Mouse (Mus musculus): ENCODE data around the gene Nceh1. TPM values are rescaled to one million over a fixed set of nuclear protein-coding genes. Genes with fewer than 3 reads are reported as not detected.

The Nceh1 gene
- polyA plus RNA-seq, 1 experiment from 2014 or later: 26.6 TPM

GRCm38 (mm10) chr3:27239568-27239967 lies 56.8 kb downstream of the Nceh1 start:
- no peak overlapping the region for H3K4me2 ChIP-seq (replicated peaks; ENCODE audit: low read depth, low read length)
- ATAC-seq (ENCODE audit: low FRiP score, low TSS enrichment): no peak
- 89% methylated on average over 16 of the region's 16 CpGs for WGBS
- no peak overlapping the region for H3K9ac ChIP-seq (replicated peaks; ENCODE audit: low read length)
- H3K9me3 ChIP-seq (ENCODE audit: low read length): no peaks in the 10 kb centered on the region
- no peaks in the 10 kb centered on the region for H3K27me3 ChIP-seq (ENCODE audit: insufficient read depth, low read length)
- no peaks in the 10 kb centered on the region for H3K4me1 ChIP-seq (ENCODE audit: insufficient read depth, low read length)
- H3K27ac ChIP-seq (ENCODE audit: low read length): no peak overlapping the region
- H3K4me3 ChIP-seq (ENCODE audit: low read length): no peak overlapping the region
- peaks cover 11% of the 10 kb centered on the region for H3K36me3 ChIP-seq (ENCODE audit: insufficient read depth, low read length)

- H3K27me3 ChIP-seq (ENCODE audit: insufficient read depth, low read length): no peaks in the 10 kb centered on the region
- H3K27ac ChIP-seq (ENCODE audit: low read length): no peak overlapping the region
- no peak overlapping the region for H3K9ac ChIP-seq (replicated peaks; ENCODE audit: low read length)
- H3K4me3 ChIP-seq (ENCODE audit: low read length): no peak overlapping the region
- H3K9me3 ChIP-seq (ENCODE audit: low read length): no peaks in the 10 kb centered on the region
- H3K4me2 ChIP-seq (replicated peaks; ENCODE audit: low read depth, low read length): no peak overlapping the region
- no peaks in the 10 kb centered on the region for H3K4me1 ChIP-seq (ENCODE audit: insufficient read depth, low read length)
- ATAC-seq (ENCODE audit: low FRiP score, low TSS enrichment): no peak
- 78% methylated on average over 9 of the region's 9 CpGs for WGBS
- H3K36me3 ChIP-seq (ENCODE audit: insufficient read depth, low read length): peaks cover 11% of the 10 kb centered on the region
Observed at GRCm38 (mm10) chr3:27241864-27242263, 59.1 kb downstream of the Nceh1 start.

- H3K27ac ChIP-seq (ENCODE audit: low read length): no peak overlapping the region
- no peaks in the 10 kb centered on the region for H3K9me3 ChIP-seq (ENCODE audit: low read length)
- H3K27me3 ChIP-seq (ENCODE audit: insufficient read depth, low read length): no peaks in the 10 kb centered on the region
- no peak overlapping the region for H3K4me3 ChIP-seq (ENCODE audit: low read length)
- 84% methylated on average over 2 of the region's 2 CpGs for WGBS
- H3K4me1 ChIP-seq (ENCODE audit: insufficient read depth, low read length): no peaks in the 10 kb centered on the region
- H3K36me3 ChIP-seq (ENCODE audit: insufficient read depth, low read length): peaks cover 10% of the 10 kb centered on the region
- no peak for ATAC-seq (ENCODE audit: low FRiP score, low TSS enrichment)
- H3K4me2 ChIP-seq (replicated peaks; ENCODE audit: low read depth, low read length): no peak overlapping the region
- H3K9ac ChIP-seq (replicated peaks; ENCODE audit: low read length): no peak overlapping the region
Observed at GRCm38 (mm10) chr3:27246166-27246565, 63.4 kb downstream of the Nceh1 start.

GRCm38 (mm10) chr3:27247785-27248184 lies 65.0 kb downstream of the Nceh1 start:
- Histone ChIP-seq H3K9me3 (ENCODE audit: low read length) (no peaks in the 10 kb centered on the region), H3K27me3 (ENCODE audit: insufficient read depth, low read length) (no peaks in the 10 kb centered on the region), H3K27ac (ENCODE audit: low read length) (no peak overlapping the region), H3K36me3 (ENCODE audit: insufficient read depth, low read length) (no peaks in the 10 kb centered on the region), H3K4me1 (ENCODE audit: insufficient read depth, low read length) (no peaks in the 10 kb centered on the region), H3K4me2 (replicated peaks; ENCODE audit: low read depth, low read length) (no peak overlapping the region), H3K9ac (replicated peaks; ENCODE audit: low read length) (no peak overlapping the region), H3K4me3 (ENCODE audit: low read length) (no peak overlapping the region)
- no peak for ATAC-seq (ENCODE audit: low FRiP score, low TSS enrichment)
- WGBS: 69% methylated on average over 1 of the region's 1 CpGs

GRCm38 (mm10) chr3:27249030-27249429 lies 66.3 kb downstream of the Nceh1 start:
- ATAC-seq (ENCODE audit: low FRiP score, low TSS enrichment): peak; percentile 17; the same call in 1 of the 2 replicates
- WGBS: 82% methylated on average over 9 of the region's 9 CpGs
- Histone ChIP-seq H3K4me3 (ENCODE audit: low read length) (no peak overlapping the region), H3K9me3 (ENCODE audit: low read length) (no peaks in the 10 kb centered on the region), H3K27ac (ENCODE audit: low read length) (no peak overlapping the region; the same call in 1 of the 2 replicates), H3K4me1 (ENCODE audit: insufficient read depth, low read length) (no peaks in the 10 kb centered on the region), H3K4me2 (replicated peaks; ENCODE audit: low read depth, low read length) (no peak overlapping the region), H3K9ac (replicated peaks; ENCODE audit: low read length) (no peak overlapping the region), H3K36me3 (ENCODE audit: insufficient read depth, low read length) (no peaks in the 10 kb centered on the region), H3K27me3 (ENCODE audit: insufficient read depth, low read length) (no peaks in the 10 kb centered on the region)

- WGBS: 36% methylated on average over 7 of the region's 7 CpGs
- no peaks in the 10 kb centered on the region for H3K4me1 ChIP-seq (ENCODE audit: insufficient read depth, low read length)
- no peak overlapping the region for H3K4me3 ChIP-seq (ENCODE audit: low read length)
- ATAC-seq (ENCODE audit: low FRiP score, low TSS enrichment): no peak
- no peaks in the 10 kb centered on the region for H3K36me3 ChIP-seq (ENCODE audit: insufficient read depth, low read length)
- no peaks in the 10 kb centered on the region for H3K9me3 ChIP-seq (ENCODE audit: low read length)
- H3K27me3 ChIP-seq (ENCODE audit: insufficient read depth, low read length): no peaks in the 10 kb centered on the region
- no peak overlapping the region for H3K27ac ChIP-seq (ENCODE audit: low read length)
- H3K9ac ChIP-seq (replicated peaks; ENCODE audit: low read length): no peak overlapping the region
- H3K4me2 ChIP-seq (replicated peaks; ENCODE audit: low read depth, low read length): no peak overlapping the region
Observed at GRCm38 (mm10) chr3:27250936-27251335, 68.2 kb downstream of the Nceh1 start.

- no peak overlapping the region for H3K27ac ChIP-seq (ENCODE audit: low read length)
- no peak overlapping the region for H3K4me3 ChIP-seq (ENCODE audit: low read length)
- WGBS: 90% methylated on average over 10 of the region's 10 CpGs
- H3K27me3 ChIP-seq (ENCODE audit: insufficient read depth, low read length): no peaks in the 10 kb centered on the region
- H3K4me2 ChIP-seq (replicated peaks; ENCODE audit: low read depth, low read length): no peak overlapping the region
- ATAC-seq (ENCODE audit: low FRiP score, low TSS enrichment): no peak
- H3K36me3 ChIP-seq (ENCODE audit: insufficient read depth, low read length): no peaks in the 10 kb centered on the region
- H3K9me3 ChIP-seq (ENCODE audit: low read length): no peaks in the 10 kb centered on the region; the same call in 1 of the 2 replicates
- no peak overlapping the region for H3K9ac ChIP-seq (replicated peaks; ENCODE audit: low read length)
- H3K4me1 ChIP-seq (ENCODE audit: insufficient read depth, low read length): no peaks in the 10 kb centered on the region
Observed at GRCm38 (mm10) chr3:27258461-27258860, 75.7 kb downstream of the Nceh1 start.

GRCm38 (mm10) chr3:27260393-27260792 lies 77.6 kb downstream of the Nceh1 start:
- no peaks in the 10 kb centered on the region for H3K4me1 ChIP-seq (ENCODE audit: insufficient read depth, low read length)
- no peaks in the 10 kb centered on the region; the same call in 1 of the 2 replicates for H3K9me3 ChIP-seq (ENCODE audit: low read length)
- H3K4me2 ChIP-seq (replicated peaks; ENCODE audit: low read depth, low read length): no peak overlapping the region
- H3K36me3 ChIP-seq (ENCODE audit: insufficient read depth, low read length): no peaks in the 10 kb centered on the region
- 92% methylated on average over 2 of the region's 2 CpGs for WGBS
- no peak overlapping the region for H3K9ac ChIP-seq (replicated peaks; ENCODE audit: low read length)
- no peak for ATAC-seq (ENCODE audit: low FRiP score, low TSS enrichment)
- H3K4me3 ChIP-seq (ENCODE audit: low read length): no peak overlapping the region
- no peak overlapping the region for H3K27ac ChIP-seq (ENCODE audit: low read length)
- H3K27me3 ChIP-seq (ENCODE audit: insufficient read depth, low read length): no peaks in the 10 kb centered on the region

- WGBS: 61% methylated on average over 5 of the region's 5 CpGs
- no peaks in the 10 kb centered on the region for H3K27me3 ChIP-seq (ENCODE audit: insufficient read depth, low read length)
- H3K27ac ChIP-seq (ENCODE audit: low read length): peak overlapping the region; percentile 17
- H3K9ac ChIP-seq (replicated peaks; ENCODE audit: low read length): no peak overlapping the region
- H3K4me3 ChIP-seq (ENCODE audit: low read length): no peak overlapping the region
- no peak for ATAC-seq (ENCODE audit: low FRiP score, low TSS enrichment)
- peaks cover 15% of the 10 kb centered on the region for H3K4me1 ChIP-seq (ENCODE audit: insufficient read depth, low read length)
- H3K36me3 ChIP-seq (ENCODE audit: insufficient read depth, low read length): no peaks in the 10 kb centered on the region
- no peak overlapping the region for H3K4me2 ChIP-seq (replicated peaks; ENCODE audit: low read depth, low read length)
- H3K9me3 ChIP-seq (ENCODE audit: low read length): no peaks in the 10 kb centered on the region
Observed at GRCm38 (mm10) chr3:27267327-27267726, 84.6 kb downstream of the Nceh1 start.

GRCm38 (mm10) chr3:27267887-27268286 lies 85.1 kb downstream of the Nceh1 start:
- Histone ChIP-seq H3K4me1 (ENCODE audit: insufficient read depth, low read length) (peaks cover 19% of the 10 kb centered on the region), H3K27ac (ENCODE audit: low read length) (peak overlapping the region; percentile 17), H3K27me3 (ENCODE audit: insufficient read depth, low read length) (no peaks in the 10 kb centered on the region), H3K36me3 (ENCODE audit: insufficient read depth, low read length) (no peaks in the 10 kb centered on the region), H3K4me3 (ENCODE audit: low read length) (no peak overlapping the region), H3K4me2 (replicated peaks; ENCODE audit: low read depth, low read length) (no peak overlapping the region), H3K9me3 (ENCODE audit: low read length) (no peaks in the 10 kb centered on the region), H3K9ac (replicated peaks; ENCODE audit: low read length) (no peak overlapping the region)
- peak; percentile 65; the same call in 1 of the 2 replicates for ATAC-seq (ENCODE audit: low FRiP score, low TSS enrichment)
- 45% methylated on average over 4 of the region's 4 CpGs for WGBS
